Mouse (Mus musculus) monocyte, adult 5-6 weeks (primary cell): ENCODE results near the gene Heatr4. TPM values are rescaled to one million over a fixed set of nuclear protein-coding genes. Genes with fewer than 3 reads are reported as not detected.
"Not testable (repeated sequence)": the region's sequence is repeated elsewhere in the genome, so short reads cannot be mapped to it uniquely, and the experiment has no call there.

Experiments used
- ATAC-seq: fragments of 153-309, 156-312 bp; replicated peaks from 2 replicates; pipeline ENCODE4 v1.8.0; 2017; ENCODE audit warnings: mild to moderate bottlenecking; ENCODE audit not compliant: low TSS enrichment, insufficient number of reproducible peaks, severe bottlenecking, poor library complexity, low FRiP score
- total RNA-seq: library from RNA; stranded (forward); fragments of 200-1000, 200-491, 200-594 nt; gene quantifications from 3 replicates; pipeline ENCODE4 v1.2.3, GENCODE M21; 2017

Heatr4 gene
- total RNA-seq, 1 experiment from 2014 or later = not detected

- no peak for ATAC-seq
These were observed 37.3 kb downstream of the Heatr4 start for GRCm38 (mm10) chr12:83947260-83947811.

- ATAC-seq = no peak
These were observed 42.7 kb downstream of the Heatr4 start for GRCm38 (mm10) chr12:83941938-83942337.

GRCm38 (mm10) chr12:83940031-83940430 lies 44.6 kb downstream of the Heatr4 start:
- ATAC-seq = no peak

DNA sequence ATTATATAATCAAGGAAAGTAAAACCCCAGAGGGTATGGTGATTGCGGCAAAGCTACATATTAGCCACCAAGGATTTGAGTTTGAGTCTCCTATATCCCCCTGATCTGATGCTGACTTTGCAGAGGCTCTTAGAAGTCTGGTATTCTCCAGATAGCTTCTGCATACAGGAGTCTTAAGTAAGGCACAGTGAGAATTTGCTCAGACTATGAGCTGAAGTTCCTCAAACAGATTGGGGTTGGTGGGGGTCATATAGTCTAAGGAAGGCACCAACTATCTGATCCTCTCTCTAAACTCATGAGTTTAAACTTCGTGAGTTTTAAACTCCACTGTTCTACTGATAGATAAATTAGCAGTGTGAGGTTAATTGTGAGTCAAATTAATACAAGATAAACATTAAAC lies 45.3 kb downstream of the Heatr4 start:
- ATAC-seq = no peak

GRCm38 (mm10) chr12:83938592-83938991 lies 46.1 kb downstream of the Heatr4 start:
- not testable (repeated sequence) for ATAC-seq

GRCm38 (mm10) chr12:83937600-83937999 lies 47.1 kb downstream of the Heatr4 start:
- ATAC-seq = no peak

DNA sequence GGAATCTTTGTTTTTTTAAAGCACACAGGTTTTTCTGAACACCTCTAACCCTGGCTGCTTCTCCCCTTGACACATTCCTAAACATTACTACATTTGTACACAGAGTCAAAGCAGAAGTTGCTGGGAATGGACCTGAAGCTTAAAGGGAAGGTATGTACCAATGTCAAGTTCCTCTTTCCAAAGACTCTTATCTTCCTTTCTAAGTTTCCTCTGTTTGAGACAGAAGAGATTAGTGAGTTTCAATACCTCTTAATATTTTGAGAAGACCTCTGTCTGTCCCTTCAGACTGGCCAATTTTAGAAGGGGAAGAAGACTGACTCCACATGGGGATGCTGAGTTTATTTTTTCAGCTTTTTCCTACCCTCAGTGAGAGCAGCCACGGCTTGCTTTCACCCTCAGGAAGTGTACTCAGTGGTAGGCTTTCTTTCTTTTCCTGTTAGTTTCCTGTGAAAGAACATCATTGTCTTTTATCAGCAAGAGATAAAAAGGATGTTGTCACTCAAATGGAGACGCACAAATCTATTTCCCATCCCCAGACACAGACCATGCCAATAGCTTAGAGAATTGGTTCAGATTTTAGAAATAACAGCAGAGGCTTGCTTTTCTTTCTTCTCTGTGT lies 55.4 kb downstream of the Heatr4 start:
- peak; percentile 68; the same call in 1 of the 2 replicates for ATAC-seq

DNA sequence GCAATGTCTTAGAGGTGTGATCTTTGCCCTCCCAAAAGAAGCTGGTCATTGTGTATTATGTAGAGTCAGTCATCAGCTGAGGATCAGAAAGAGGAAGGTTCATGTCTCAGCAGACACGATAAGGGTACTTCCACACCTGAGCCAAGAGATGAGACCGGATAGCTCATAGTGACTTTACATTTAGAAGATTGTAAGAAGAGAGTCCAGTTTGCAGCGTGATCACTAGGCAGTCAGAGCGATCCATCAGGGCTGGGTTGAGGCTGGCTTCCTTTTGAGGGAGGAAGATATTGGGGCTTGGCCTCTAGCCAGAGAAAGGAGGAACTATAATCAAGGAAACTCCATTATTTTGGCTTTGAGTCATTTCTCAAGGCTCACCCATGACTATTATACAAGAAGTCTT lies 56.9 kb downstream of the Heatr4 start:
- 0 out of 2 replicates have a peak, but pooled peaks have one; percentile 15 for ATAC-seq

DNA sequence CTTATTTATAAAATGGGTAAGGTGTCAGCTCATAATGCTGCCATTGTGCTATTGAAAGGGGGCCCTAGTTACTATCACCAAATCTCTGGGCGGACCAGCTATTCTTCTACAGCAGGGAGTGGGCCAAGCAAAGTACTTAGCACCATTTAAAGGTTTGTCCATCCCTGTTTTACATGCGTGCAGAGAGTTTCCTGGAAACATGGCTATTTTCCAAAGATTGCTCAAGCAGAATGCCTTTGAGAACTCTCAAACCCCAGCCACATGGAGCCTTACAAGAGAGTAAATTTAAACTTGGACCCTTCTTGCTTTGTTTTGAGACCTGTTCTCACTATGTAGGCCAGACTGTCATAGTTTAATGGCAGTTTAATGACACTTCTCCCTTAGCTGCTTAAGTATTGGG lies 58.6 kb downstream of the Heatr4 start:
- ATAC-seq = no peak

GRCm38 (mm10) chr12:83925160-83925703 lies 59.4 kb downstream of the Heatr4 start:
- ATAC-seq = no peak

DNA sequence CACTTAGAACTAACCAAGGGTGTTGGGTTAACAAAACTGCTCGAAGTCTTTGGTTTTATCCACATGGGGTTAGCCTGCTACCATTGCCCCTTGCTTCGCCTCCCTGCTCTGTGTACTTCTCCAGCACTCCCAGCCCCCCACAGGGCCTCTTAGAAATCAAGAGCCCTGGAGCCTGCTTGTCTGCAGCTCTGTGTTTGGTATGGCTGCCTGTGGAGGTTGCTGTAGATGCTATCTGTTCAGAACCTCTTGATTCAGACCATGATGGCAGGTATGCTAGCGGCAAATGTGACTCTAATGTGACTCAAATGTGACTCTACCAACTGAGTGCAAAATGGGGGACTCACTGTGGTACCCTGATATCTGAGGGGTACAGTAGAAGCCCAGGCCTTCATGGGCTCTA lies 60.3 kb downstream of the Heatr4 start:
- ATAC-seq = no peak

- no peak for ATAC-seq
These were observed 61.2 kb downstream of the Heatr4 start for GRCm38 (mm10) chr12:83923486-83923859.

GRCm38 (mm10) chr12:83922724-83923485 lies 61.7 kb downstream of the Heatr4 start:
- ATAC-seq = no peak

- ATAC-seq = peak; percentile 100
These were observed 62.9 kb downstream of the Heatr4 start, which contains the start of gene Numb for GRCm38 (mm10) chr12:83921535-83922381. Gene Numb (minus strand): TSS chr12:83921934.

GRCm38 (mm10) chr12:83920721-83921441 lies 63.8 kb downstream of the Heatr4 start:
- ATAC-seq = no peak

- ATAC-seq = no peak
These were observed 67.8 kb downstream of the Heatr4 start for GRCm38 (mm10) chr12:83916884-83917283.

- no peak for ATAC-seq
These were observed 69.9 kb downstream of the Heatr4 start for GRCm38 (mm10) chr12:83914797-83915196.

DNA sequence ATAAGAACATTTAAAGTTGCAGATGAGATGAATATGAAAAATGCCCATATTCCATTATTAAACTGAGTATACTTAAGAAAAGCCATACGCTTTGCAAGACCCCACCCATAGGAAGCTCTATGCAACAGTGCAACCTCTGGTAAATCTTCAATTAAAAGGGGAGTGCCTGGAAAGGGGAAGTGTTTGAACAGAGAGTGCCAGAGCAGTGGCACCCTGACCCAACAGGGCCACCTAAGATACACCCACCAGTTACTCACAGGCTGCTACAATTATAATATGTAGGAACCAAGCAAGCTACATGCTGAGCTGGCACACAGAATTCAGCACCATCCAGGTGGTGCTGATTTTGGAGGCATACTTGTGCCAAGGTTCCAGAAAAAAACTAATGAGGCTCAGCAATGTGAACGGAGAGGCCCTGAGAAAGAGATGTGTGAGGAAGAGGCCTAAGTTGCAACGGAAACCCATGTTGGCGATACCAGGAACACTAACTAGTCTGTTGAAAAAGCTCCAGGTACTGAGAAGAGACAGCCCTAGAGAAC lies 70.4 kb downstream of the Heatr4 start:
- no peak for ATAC-seq
